Mouse (Mus musculus): ENCODE measurements around the gene Matk. TPM values are rescaled to one million over a fixed set of nuclear protein-coding genes. Genes with fewer than 3 reads are reported as not detected.

Gene Matk
- total and polyA plus RNA-seq, 3 experiments, result 0.23 to 1.0 TPM; not detected in 1

DNA sequence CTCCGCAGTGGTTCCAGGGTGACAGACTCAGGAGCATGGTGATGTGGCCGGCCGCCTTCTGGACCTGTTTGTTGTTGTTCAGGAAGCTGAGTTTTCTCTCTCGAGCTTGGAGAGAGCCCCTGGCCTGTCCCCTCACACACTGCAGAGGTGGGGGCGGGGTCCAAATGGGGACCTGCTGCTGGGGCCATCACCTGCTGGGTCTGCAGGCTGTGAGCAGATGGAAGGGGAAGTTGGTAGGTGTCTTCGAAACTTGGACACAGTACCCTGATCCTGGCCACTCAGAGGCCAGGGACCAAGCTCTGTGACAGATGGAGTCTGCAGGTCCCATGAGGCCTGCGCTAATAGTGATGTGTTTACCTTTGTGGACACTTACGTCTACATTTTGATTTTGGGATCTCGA lies 48.6 kb downstream of the Matk start:
- Histone ChIP-seq H3K4me1 (ENCODE audit: control insufficient read depth in 1 of 2, insufficient read depth in 2 of 2, low read length in 2 of 2) (peaks cover 0 to 3% of the 10 kb centered on the region in 2 experiments; a peak in 1 of 4 replicates), H3K9ac (ENCODE audit: control insufficient read depth, low read depth, low read length, poor library complexity, severe bottlenecking) (no peak overlapping the region), H3K27me3 (ENCODE audit: control insufficient read depth in 1 of 2, insufficient read depth in 2 of 2, low read length in 2 of 2) (no peaks in the 10 kb centered on the region), H3K27ac (ENCODE audit: control insufficient read depth, low read depth, low read length) (no peak overlapping the region), H3K4me3 (ENCODE audit: control insufficient read depth in 1 of 2, insufficient read depth in 1 of 2, low read depth in 2 of 2, low read length in 2 of 2) (no peak overlapping the region), H3K79me2 (ENCODE audit: control insufficient read depth, insufficient read depth, low read length, poor library complexity) (peaks cover 45% of the 10 kb centered on the region), H3K9me3 (replicated peaks; ENCODE audit: insufficient read depth, low read length) (no peaks in the 10 kb centered on the region), H3K36me3 (ENCODE audit: control insufficient read depth in 1 of 2, insufficient read depth in 2 of 2, low read length in 2 of 2) (no peaks in the 10 kb centered on the region)
- TF ChIP-seq ELF1 (IDR thresholded peaks at IDR 0.05; ENCODE audit: low read depth, low read length) (no peak), GABPA (IDR thresholded peaks at IDR 0.05; ENCODE audit: low read depth, low read length) (no peak), TAL1 (IDR thresholded peaks at IDR 0.05; ENCODE audit: low read length) (no peak), NRF1 (IDR thresholded peaks at IDR 0.05; ENCODE audit: insufficient read depth, low read depth, low read length, poor library complexity, severe bottlenecking) (no peak), BHLHE40 (IDR thresholded peaks at IDR 0.05; ENCODE audit: borderline replicate concordance, low read depth, low read length) (no peak), MYB (IDR thresholded peaks at IDR 0.05; ENCODE audit: low read depth, low read length) (no peak), ETS1 (IDR thresholded peaks at IDR 0.05; ENCODE audit: low read depth, low read length) (no peak), ZNF384 (IDR thresholded peaks at IDR 0.05; ENCODE audit: low read depth, low read length) (no peak), NELFE (IDR thresholded peaks at IDR 0.05; ENCODE audit: low read depth, low read length) (no peak), ZKSCAN1 (IDR thresholded peaks at IDR 0.05; ENCODE audit: low read depth, low read length) (no peak), MYC (IDR thresholded peaks at IDR 0.05; ENCODE audit: low read depth, low read length) (no peak), TCF12 (IDR thresholded peaks at IDR 0.05; ENCODE audit: low read depth, low read length) (no peak), MAX (IDR thresholded peaks at IDR 0.05; ENCODE audit: low read length) (no peak)
- no peak for DNase-seq (ENCODE audit: low read depth, low spot score)

DNA sequence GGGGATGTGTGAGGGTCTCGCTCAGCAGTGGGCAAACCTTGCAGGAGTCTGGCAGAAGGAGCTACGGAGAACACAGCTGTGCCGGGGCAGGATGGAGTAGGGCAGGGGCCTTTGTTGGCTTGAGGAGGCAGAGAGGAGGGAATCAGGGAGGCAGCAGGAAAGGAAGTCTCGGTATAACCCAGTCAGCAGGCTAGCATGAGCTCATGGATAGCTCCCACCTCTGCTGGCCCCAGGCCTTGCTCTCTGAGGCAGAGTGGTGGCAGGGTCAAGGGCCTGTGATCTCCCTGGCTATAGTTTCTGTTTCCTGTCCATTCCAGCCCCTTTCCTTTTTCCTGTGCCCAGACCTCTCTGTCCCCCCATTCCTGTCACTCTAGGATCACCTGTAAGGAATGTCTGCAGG lies 49.6 kb downstream of the Matk start:
- peaks cover 0 to 3% of the 10 kb centered on the region in 2 experiments; a peak in 1 of 4 replicates for H3K4me1 ChIP-seq (ENCODE audit: control insufficient read depth in 1 of 2, insufficient read depth in 2 of 2, low read length in 2 of 2)
- H3K79me2 ChIP-seq (ENCODE audit: control insufficient read depth, insufficient read depth, low read length, poor library complexity), result peaks cover 37% of the 10 kb centered on the region
- no peak for TF ChIP-seq NELFE (IDR thresholded peaks at IDR 0.05; ENCODE audit: low read depth, low read length)
- no peak for TF ChIP-seq ZKSCAN1 (IDR thresholded peaks at IDR 0.05; ENCODE audit: low read depth, low read length)
- no peak for TF ChIP-seq E2F4 (IDR thresholded peaks at IDR 0.05; ENCODE audit: borderline replicate concordance, low read depth, low read length)
- TF ChIP-seq ZNF384 (IDR thresholded peaks at IDR 0.05; ENCODE audit: low read depth, low read length), result no peak
- no peak for TF ChIP-seq POLR2AphosphoS2 (IDR thresholded peaks at IDR 0.05; ENCODE audit: low read length)
- TF ChIP-seq BHLHE40 (IDR thresholded peaks at IDR 0.05; ENCODE audit: borderline replicate concordance, low read depth, low read length), result no peak
- no peak for TF ChIP-seq ZMIZ1 (IDR thresholded peaks at IDR 0.05; ENCODE audit: low read depth, low read length)
- TF ChIP-seq RAD21 (IDR thresholded peaks at IDR 0.05; ENCODE audit: low read depth, low read length), result no peak
- TF ChIP-seq POLR2AphosphoS5 (IDR thresholded peaks at IDR 0.05; ENCODE audit: borderline replicate concordance, low read depth, low read length), result no peak
- no peak for TF ChIP-seq CHD1 (IDR thresholded peaks at IDR 0.05; ENCODE audit: low read depth, low read length)
- no peak overlapping the region for H3K4me3 ChIP-seq (ENCODE audit: control insufficient read depth in 1 of 2, insufficient read depth in 1 of 2, low read depth in 2 of 2, low read length in 2 of 2)
- H3K9ac ChIP-seq (ENCODE audit: control insufficient read depth, low read depth, low read length, poor library complexity, severe bottlenecking), result no peak overlapping the region
- no peaks in the 10 kb centered on the region for H3K9me3 ChIP-seq (replicated peaks; ENCODE audit: insufficient read depth, low read length)
- H3K27me3 ChIP-seq (ENCODE audit: control insufficient read depth in 1 of 2, insufficient read depth in 2 of 2, low read length in 2 of 2), result no peaks in the 10 kb centered on the region
- no peak overlapping the region for H3K27ac ChIP-seq (ENCODE audit: control insufficient read depth, low read depth, low read length)
- no peaks in the 10 kb centered on the region; a peak in 1 of 4 replicates for H3K36me3 ChIP-seq (ENCODE audit: control insufficient read depth in 1 of 2, insufficient read depth in 2 of 2, low read length in 2 of 2)
- DNase-seq (ENCODE audit: low read depth, low spot score), result no peak
